Mouse (Mus musculus) neural tube, embryonic 11.5 days (tissue): ENCODE results near the gene Far2. TPM values are rescaled to one million over a fixed set of nuclear protein-coding genes. Genes with fewer than 3 reads are reported as not detected.

Source experiments
- ATAC-seq: fragments of 200-750 bp; cut with Nextera tagmentation; 2 replicates; pipeline ENCODE4 v1.8.0; 2017; ENCODE audit warnings: moderate number of reproducible peaks, mild to moderate bottlenecking, moderate TSS enrichment, moderate library complexity; ENCODE audit not compliant: insufficient read depth, low FRiP score, low TSS enrichment
- DNase-seq: peaks from one replicate; pipeline ENCODE4 v3.0.0-alpha.2; 2015; ENCODE audit warnings: low spot score
- H3K27ac ChIP-seq: fragments of 300-500 bp; sonication (generic); 2 replicates; pipeline ENCODE4 v1.5.1; 2014; ENCODE audit warnings: low read depth, mild to moderate bottlenecking, low read length
- H3K27me3 ChIP-seq: fragments of 300-500 bp; sonication (generic); 2 replicates; pipeline ENCODE4 v1.6.1; 2014; ENCODE audit warnings: mild to moderate bottlenecking, low read length, mixed read lengths; ENCODE audit not compliant: control insufficient read depth, insufficient read depth
- H3K36me3 ChIP-seq: fragments of 300-500 bp; sonication (generic); 2 replicates; pipeline ENCODE4 v1.6.1; 2014; ENCODE audit warnings: mild to moderate bottlenecking, low read length, moderate library complexity, mixed read lengths; ENCODE audit not compliant: control insufficient read depth, insufficient read depth
- H3K4me1 ChIP-seq: fragments of 300-500 bp; sonication (generic); 2 replicates; pipeline ENCODE4 v1.6.1; 2014; ENCODE audit warnings: low read length, mixed read lengths; ENCODE audit not compliant: control insufficient read depth, insufficient read depth
- H3K4me2 ChIP-seq: fragments of 300-500 bp; sonication (generic); 2 replicates; pipeline ENCODE4 v1.6.1; 2014; ENCODE audit warnings: low read depth, mild to moderate bottlenecking, moderate library complexity
- H3K4me3 ChIP-seq: fragments of 300-500 bp; sonication (generic); 2 replicates; pipeline ENCODE4 v1.5.1; 2014; ENCODE audit warnings: low read depth, low read length
- H3K9ac ChIP-seq: fragments of 300-500 bp; sonication (generic); 2 replicates; pipeline ENCODE4 v1.6.1; 2014; ENCODE audit warnings: mild to moderate bottlenecking, low read length
- H3K9me3 ChIP-seq: fragments of 300-500 bp; sonication (generic); 2 replicates; pipeline ENCODE4 v1.6.1; 2016; ENCODE audit warnings: low read length; ENCODE audit not compliant: control insufficient read depth
- WGBS: fragments of 180-500 bp; shearing (Covaris S2); extraction: QIAGEN DNeasy Blood & Tissue Kit; methylation state at CpG from one replicate; pipeline ENCODE4 v1.1.7; 2014; 5-methylcytosine and 5-hydroxymethylcytosine counted together
- polyA plus RNA-seq: library from polyadenylated mRNA; unstranded; fragments of >200 nt; fragmentation: Nextera tagmentation; extraction: Ambion mirVana; gene quantifications from 2 replicates; pipeline ENCODE4 v1.2.1, GENCODE M21; 2014

Far2 gene
- polyA plus RNA-seq, 1 experiment from 2014 or later, result 2.4 TPM

GRCm38 (mm10) chr6:148216752-148217151 lies 169.7 kb downstream of the Far2 start:
- 0 out of 2 replicates have a peak, but pooled peaks cover 2% of the 10 kb centered on the region for H3K4me1 ChIP-seq
- 95% methylated on average over 4 of the region's 4 CpGs for WGBS
- H3K4me2 ChIP-seq, result no peak overlapping the region
- no peaks in the 10 kb centered on the region for H3K36me3 ChIP-seq
- H3K27ac ChIP-seq, result no peak overlapping the region
- no peaks in the 10 kb centered on the region for H3K9me3 ChIP-seq
- DNase-seq (no peak), ATAC-seq (no peak)
- no peak overlapping the region for H3K9ac ChIP-seq
- H3K4me3 ChIP-seq, result no peak overlapping the region
- H3K27me3 ChIP-seq, result no peaks in the 10 kb centered on the region

GRCm38 (mm10) chr6:148218235-148219076 lies 171.4 kb downstream of the Far2 start:
- H3K27me3 ChIP-seq, result no peaks in the 10 kb centered on the region
- no peak overlapping the region for H3K27ac ChIP-seq
- no peak overlapping the region for H3K4me3 ChIP-seq
- no peaks in the 10 kb centered on the region for H3K9me3 ChIP-seq
- no peaks in the 10 kb centered on the region for H3K36me3 ChIP-seq
- H3K4me2 ChIP-seq, result no peak overlapping the region
- DNase-seq (no peak), ATAC-seq (no peak)
- 87% methylated on average over 2 of the region's 2 CpGs for WGBS
- no peaks in the 10 kb centered on the region for H3K4me1 ChIP-seq
- H3K9ac ChIP-seq, result no peak overlapping the region

- ATAC-seq (no peak), DNase-seq (no peak)
- H3K27me3 ChIP-seq, result no peaks in the 10 kb centered on the region
- no peaks in the 10 kb centered on the region for H3K36me3 ChIP-seq
- no peaks in the 10 kb centered on the region for H3K9me3 ChIP-seq
- 51% methylated on average over 2 of the region's 2 CpGs for WGBS
- H3K4me3 ChIP-seq, result no peak overlapping the region
- no peaks in the 10 kb centered on the region for H3K4me1 ChIP-seq
- no peak overlapping the region for H3K9ac ChIP-seq
- H3K4me2 ChIP-seq, result no peak overlapping the region
- no peak overlapping the region for H3K27ac ChIP-seq
Observed at GRCm38 (mm10) chr6:148222686-148223085, 175.6 kb downstream of the Far2 start.

GRCm38 (mm10) chr6:148227542-148227941 lies 180.5 kb downstream of the Far2 start:
- WGBS, result 62% methylated on average over 3 of the region's 3 CpGs
- no peaks in the 10 kb centered on the region for H3K27me3 ChIP-seq
- no peak for DNase-seq
- H3K4me1 ChIP-seq, result no peaks in the 10 kb centered on the region
- H3K36me3 ChIP-seq, result no peaks in the 10 kb centered on the region
- no peaks in the 10 kb centered on the region for H3K9me3 ChIP-seq
- no peak overlapping the region for H3K9ac ChIP-seq
- H3K4me2 ChIP-seq, result no peak overlapping the region
- ATAC-seq, result no peak
- no peak overlapping the region for H3K4me3 ChIP-seq
- H3K27ac ChIP-seq, result no peak overlapping the region

Other genes with a start within 250 kb of the Far2 start
- gene Ergic2, start 165.1 kb downstream of the Far2 start, polyA plus RNA-seq, result 202 and 210 TPM in 2 replicates